Mouse (Mus musculus): Measurements from ENCODE around the gene Oit1. TPM values are rescaled to one million over a fixed set of nuclear protein-coding genes. Genes with fewer than 3 reads are reported as not detected.

Oit1 gene
- polyA plus RNA-seq, 1 experiment from 2014 or later: not detected

Other genes with a start within 250 kb of the Oit1 start
- 255 and 256 TPM in 2 replicates for gene Pdhb, start 205.7 kb downstream of the Oit1 start, polyA plus RNA-seq (2015; fragmentation: Nextera tagmentation; extraction: Ambion mirVana)
- 7.2 and 9.5 TPM in 2 replicates for gene Kctd6, start 164.6 kb downstream of the Oit1 start, polyA plus RNA-seq (2015; fragmentation: Nextera tagmentation; extraction: Ambion mirVana)
- gene Acox2, start 119.4 kb downstream of the Oit1 start, polyA plus RNA-seq (2015; fragmentation: Nextera tagmentation; extraction: Ambion mirVana): not detected in 2 replicates
- gene Fam107a, start 60.7 kb downstream of the Oit1 start, polyA plus RNA-seq (2015; fragmentation: Nextera tagmentation; extraction: Ambion mirVana): 0.92 and 1.4 TPM in 2 replicates